Mouse (Mus musculus) kidney, embryonic 14.5 days (tissue): ENCODE data around the gene Gm9803. TPM values are rescaled to one million over a fixed set of nuclear protein-coding genes. Genes with fewer than 3 reads are reported as not detected.

Experiments used
- ATAC-seq: fragments of 200-750 bp; cut with Nextera tagmentation; 2 replicates; pipeline ENCODE4 v1.8.0; 2017; ENCODE audit warnings: moderate number of reproducible peaks, mild to moderate bottlenecking, moderate TSS enrichment, moderate library complexity; ENCODE audit not compliant: low FRiP score, low TSS enrichment
- H3K27ac ChIP-seq: fragments of 300-500 bp; sonication (generic); 2 replicates; pipeline ENCODE4 v1.5.1; 2014; ENCODE audit warnings: low read depth, mild to moderate bottlenecking, low read length, moderate library complexity, mixed read lengths
- H3K27me3 ChIP-seq: fragments of 300-500 bp; sonication (generic); 2 replicates; pipeline ENCODE4 v1.6.1; 2014; ENCODE audit warnings: mild to moderate bottlenecking, low read length; ENCODE audit not compliant: control insufficient read depth, insufficient read depth
- H3K36me3 ChIP-seq: fragments of 300-500 bp; sonication (generic); 2 replicates; pipeline ENCODE4 v1.6.1; 2014; ENCODE audit warnings: low read length, mixed read lengths; ENCODE audit not compliant: control insufficient read depth, insufficient read depth
- H3K4me1 ChIP-seq: fragments of 300-500 bp; sonication (generic); 2 replicates; pipeline ENCODE4 v1.6.1; 2014; ENCODE audit warnings: low read length, mixed read lengths; ENCODE audit not compliant: control insufficient read depth, insufficient read depth
- H3K4me2 ChIP-seq: fragments of 300-500 bp; sonication (generic); replicated peaks from 2 replicates; pipeline ENCODE4 v1.6.1; 2014; ENCODE audit warnings: low read depth, mild to moderate bottlenecking, low read length
- H3K4me3 ChIP-seq: fragments of 300-500 bp; sonication (generic); 2 replicates; pipeline ENCODE4 v1.5.1; 2014; ENCODE audit warnings: mild to moderate bottlenecking, low read length
- H3K9ac ChIP-seq: fragments of 300-500 bp; sonication (generic); 2 replicates; pipeline ENCODE4 v1.6.1; 2014; ENCODE audit warnings: low read depth, mild to moderate bottlenecking, low read length, moderate library complexity
- H3K9me3 ChIP-seq: fragments of 300-500 bp; sonication (generic); 2 replicates; pipeline ENCODE4 v1.6.1; 2016; ENCODE audit warnings: low read length; ENCODE audit not compliant: control insufficient read depth
- WGBS: fragments of 180-500 bp; shearing (Covaris S2); extraction: QIAGEN DNeasy Blood & Tissue Kit; methylation state at CpG from one replicate; pipeline ENCODE4 v1.1.7; 2014; 5-methylcytosine and 5-hydroxymethylcytosine counted together
- polyA plus RNA-seq: library from polyadenylated mRNA; unstranded; fragments of >200 nt; fragmentation: Nextera tagmentation; extraction: Ambion mirVana; gene quantifications from 2 replicates; pipeline ENCODE4 v1.2.1, GENCODE M21; 2014

Gm9803 gene
- polyA plus RNA-seq, 1 experiment from 2014 or later: 10.1 TPM

DNA sequence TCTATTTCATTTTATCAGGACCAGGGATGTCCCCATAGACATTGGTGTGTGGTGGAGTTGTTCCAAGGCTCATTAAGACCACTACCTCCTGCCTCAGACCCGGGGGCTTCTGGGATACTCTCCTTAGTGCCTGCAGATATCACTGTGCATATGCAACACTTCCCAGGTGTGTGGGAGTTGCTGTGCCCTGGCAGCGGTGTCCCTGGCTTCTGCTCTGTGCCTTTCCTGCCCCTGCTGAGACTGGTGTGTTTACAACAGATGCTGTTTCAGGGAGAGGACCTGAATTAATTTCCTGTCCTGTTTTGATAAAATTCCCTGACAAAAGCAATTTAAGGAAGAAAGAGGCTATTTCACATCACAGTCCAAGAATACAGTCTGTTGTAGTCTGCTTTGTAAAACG, 27.0 kb downstream of the Gm9803 start:
- WGBS: 26% methylated on average over 3 of the region's 3 CpGs
- no peaks in the 10 kb centered on the region for H3K36me3 ChIP-seq
- H3K4me3 ChIP-seq: no peak overlapping the region
- ATAC-seq: no peak
- H3K9me3 ChIP-seq: no peaks in the 10 kb centered on the region
- H3K9ac ChIP-seq: no peak overlapping the region
- H3K4me1 ChIP-seq: no peaks in the 10 kb centered on the region; the same call in 1 of the 2 replicates
- no peak overlapping the region for H3K4me2 ChIP-seq
- H3K27ac ChIP-seq: no peak overlapping the region
- no peaks in the 10 kb centered on the region for H3K27me3 ChIP-seq

- Histone ChIP-seq H3K4me3 (no peak overlapping the region), H3K27me3 (no peaks in the 10 kb centered on the region), H3K27ac (no peak overlapping the region), H3K9me3 (no peaks in the 10 kb centered on the region), H3K36me3 (no peaks in the 10 kb centered on the region), H3K4me1 (no peaks in the 10 kb centered on the region; the same call in 1 of the 2 replicates), H3K9ac (no peak overlapping the region), H3K4me2 (no peak overlapping the region)
- ATAC-seq: no peak
- WGBS: 33% methylated on average over 3 of the region's 3 CpGs
Observed at GRCm38 (mm10) chr10:43551388-43551787, 27.5 kb downstream of the Gm9803 start.

GRCm38 (mm10) chr10:43557630-43558165, 33.8 kb downstream of the Gm9803 start:
- no peak overlapping the region for H3K4me3 ChIP-seq
- H3K9ac ChIP-seq: no peak overlapping the region
- H3K27ac ChIP-seq: no peak overlapping the region
- no peak for ATAC-seq
- H3K27me3 ChIP-seq: no peaks in the 10 kb centered on the region
- H3K36me3 ChIP-seq: no peaks in the 10 kb centered on the region
- no peaks in the 10 kb centered on the region for H3K4me1 ChIP-seq
- no peak overlapping the region for H3K4me2 ChIP-seq
- WGBS: 91% methylated on average over 5 of the region's 5 CpGs
- H3K9me3 ChIP-seq: no peaks in the 10 kb centered on the region

DNA sequence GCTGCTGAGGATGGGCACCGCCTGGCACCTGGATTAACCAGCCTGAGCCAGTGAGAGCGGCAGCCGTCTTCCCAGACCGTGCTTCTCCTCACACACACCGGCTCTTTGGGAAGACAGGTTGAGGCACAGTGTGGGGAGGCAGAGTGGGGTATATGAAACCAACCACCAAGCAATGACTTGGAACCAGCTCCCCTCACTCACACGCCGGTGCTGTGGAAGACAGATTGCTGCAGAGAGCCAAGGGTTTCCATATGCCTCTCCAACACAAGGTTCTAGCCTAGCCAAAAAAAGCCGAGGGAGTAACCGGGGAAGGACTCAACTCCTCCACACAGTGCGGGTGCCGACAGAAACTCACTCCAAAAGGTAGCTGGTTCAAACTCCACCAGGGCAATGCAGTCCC, 35.4 kb downstream of the Gm9803 start:
- ATAC-seq: no peak
- Histone ChIP-seq H3K4me3 (no peak overlapping the region), H3K9me3 (no peaks in the 10 kb centered on the region), H3K4me1 (no peaks in the 10 kb centered on the region), H3K36me3 (no peaks in the 10 kb centered on the region), H3K27me3 (no peaks in the 10 kb centered on the region), H3K9ac (no peak overlapping the region), H3K4me2 (no peak overlapping the region), H3K27ac (no peak overlapping the region)
- 65% methylated on average over 11 of the region's 11 CpGs for WGBS

DNA sequence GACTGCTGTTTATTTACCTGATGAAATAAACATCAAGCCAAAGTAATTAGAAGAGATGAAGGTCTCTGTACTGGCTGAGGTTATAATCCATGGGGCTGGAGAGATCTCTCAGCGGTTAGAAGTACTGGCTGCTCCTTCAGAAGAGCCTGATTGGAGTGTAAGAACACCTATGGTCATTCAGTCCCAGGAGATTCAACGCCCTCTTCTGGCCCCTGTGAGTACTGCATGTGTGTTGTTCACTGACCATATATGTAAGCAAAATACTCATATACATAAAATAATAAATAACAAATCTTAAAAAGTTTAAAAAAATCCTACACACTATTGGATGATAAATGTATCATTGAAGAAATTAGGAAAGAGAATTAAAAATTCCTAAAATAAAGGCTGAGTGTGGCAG, 36.9 kb downstream of the Gm9803 start:
- H3K4me3 ChIP-seq: no peak overlapping the region
- H3K27me3 ChIP-seq: no peaks in the 10 kb centered on the region
- H3K36me3 ChIP-seq: no peaks in the 10 kb centered on the region
- H3K4me2 ChIP-seq: no peak overlapping the region
- ATAC-seq: no peak
- 36% methylated on average over 2 of the region's 2 CpGs for WGBS
- H3K27ac ChIP-seq: no peak overlapping the region
- no peaks in the 10 kb centered on the region for H3K9me3 ChIP-seq
- H3K4me1 ChIP-seq: no peaks in the 10 kb centered on the region
- H3K9ac ChIP-seq: no peak overlapping the region

DNA sequence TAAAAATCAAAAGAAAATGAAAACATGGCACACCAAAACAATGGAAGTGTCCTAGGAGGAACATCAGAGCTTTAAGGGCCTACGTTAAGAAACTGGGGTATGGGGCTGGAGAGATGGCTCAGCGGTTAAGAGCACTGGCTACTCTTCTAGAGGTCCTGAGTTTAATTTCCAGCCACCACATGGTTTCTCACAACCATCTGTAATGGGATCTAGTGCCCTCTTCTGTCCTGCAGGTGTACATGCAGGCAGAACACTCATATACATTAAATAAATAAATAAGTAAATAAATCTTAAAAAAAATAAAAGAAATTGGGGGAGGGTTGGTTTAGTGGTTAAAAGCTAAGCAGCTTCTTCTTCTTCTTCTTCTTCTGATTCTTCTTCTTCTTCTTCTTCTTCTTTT, 37.4 kb downstream of the Gm9803 start:
- Histone ChIP-seq H3K27me3 (no peaks in the 10 kb centered on the region), H3K27ac (no peak overlapping the region), H3K9me3 (no peaks in the 10 kb centered on the region), H3K36me3 (no peaks in the 10 kb centered on the region), H3K9ac (no peak overlapping the region), H3K4me2 (no peak overlapping the region), H3K4me3 (no peak overlapping the region), H3K4me1 (no peaks in the 10 kb centered on the region)
- no peak for ATAC-seq
- 94% methylated on average over 2 of the region's 2 CpGs for WGBS

Other genes with a start within 250 kb of the Gm9803 start
- 8.4 and 8.9 TPM in 2 replicates for gene Bend3, start 45.3 kb upstream of the Gm9803 start, polyA plus RNA-seq
- gene 1700021F05Rik, start 16.9 kb downstream of the Gm9803 start, polyA plus RNA-seq: 73.1 and 80.8 TPM in 2 replicates
- 609 and 623 TPM in 2 replicates for gene Cd24a, start 54.2 kb downstream of the Gm9803 start, polyA plus RNA-seq